Mouse (Mus musculus): Measurements from ENCODE around the gene Phldb2.

DNA sequence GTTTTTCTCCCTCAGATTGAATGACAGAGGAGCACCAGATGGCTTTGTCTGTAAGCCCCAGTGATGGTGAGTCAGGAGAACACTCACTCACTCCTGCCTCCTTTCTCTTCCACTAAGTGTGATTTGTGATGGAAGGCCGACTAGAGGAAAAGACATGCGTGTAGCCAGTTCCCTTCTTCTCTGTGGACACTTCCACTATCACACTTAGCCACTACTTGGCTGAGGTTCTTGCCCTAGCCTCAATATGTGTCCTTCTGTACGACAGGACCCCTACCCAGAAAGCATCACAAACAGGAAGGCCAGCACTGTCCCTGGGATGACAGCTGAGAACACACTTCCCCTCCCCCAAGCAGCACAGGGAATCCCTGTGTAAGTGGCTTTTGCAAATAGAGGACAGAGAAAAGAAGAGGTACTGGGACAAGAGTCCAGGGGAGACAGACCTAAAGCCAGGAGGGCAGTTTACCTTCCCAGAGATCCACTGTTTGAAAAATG, 230.9 kb downstream of the Phldb2 start:
- TF ChIP-seq POLR2A (IDR thresholded peaks at IDR 0.05; ENCODE audit: low read depth, low read length) (no peak), CTCF (conservative IDR thresholded peaks at IDR 0.05 in 1 of 2, IDR thresholded peaks at IDR 0.05 in 1 of 2; ENCODE audit: low read depth in 2 of 2, low read length in 2 of 2) (no peak), ZC3H11A (IDR thresholded peaks at IDR 0.05; ENCODE audit: low read depth, low read length) (no peak), EP300 (IDR thresholded peaks at IDR 0.05; ENCODE audit: low read length) (no peak), RCOR1 (conservative IDR thresholded peaks at IDR 0.05; ENCODE audit: low read depth, low read length) (no peak), BHLHE40 (IDR thresholded peaks at IDR 0.05; ENCODE audit: low read depth, low read length) (no peak), MAZ (IDR thresholded peaks at IDR 0.05; ENCODE audit: low read depth, low read length) (no peak), ZNF384 (IDR thresholded peaks at IDR 0.05; ENCODE audit: low read depth, low read length) (no peak), MXI1 (IDR thresholded peaks at IDR 0.05; ENCODE audit: low read depth, low read length) (no peak), MAX (IDR thresholded peaks at IDR 0.05; ENCODE audit: low read length) (no peak)
